Mouse (Mus musculus) liver, adult 2 months (tissue): ENCODE results near the gene Gm20662. TPM values are rescaled to one million over a fixed set of nuclear protein-coding genes. Genes with fewer than 3 reads are reported as not detected.
A peak's percentile ranks its signal among the peaks of the same experiment; 100 is the strongest.

Experiments used
- DNase-seq: peaks from one replicate; pipeline ENCODE4 v3.0.0-alpha.2; 2011; ENCODE audit warnings: low read depth, low spot score; ENCODE audit errors: extremely low read depth
- H3K27ac ChIP-seq: fragments of 200-500 bp; replicated peaks from 2 replicates; pipeline ENCODE4 v1.5.1; 2012; ENCODE audit warnings: low read depth, mild to moderate bottlenecking, control low read depth, inconsistent platforms, low read length; ENCODE audit not compliant: insufficient read depth
- H3K27me3 ChIP-seq: fragments of 200-500 bp; 2 replicates; pipeline ENCODE4 v1.6.1; 2012; ENCODE audit warnings: mild to moderate bottlenecking, moderate library complexity, low read length, inconsistent platforms; ENCODE audit not compliant: control insufficient read depth, insufficient read depth
- H3K36me3 ChIP-seq: fragments of 200-500 bp; 2 replicates; pipeline ENCODE4 v1.6.1; 2012; ENCODE audit warnings: low read length, inconsistent platforms; ENCODE audit not compliant: control insufficient read depth, insufficient read depth
- H3K4me1 ChIP-seq: fragments of 200-500 bp; 2 replicates; pipeline ENCODE4 v1.6.1; 2011; ENCODE audit warnings: low read length; ENCODE audit not compliant: control insufficient read depth, insufficient read depth
- H3K4me3 ChIP-seq: fragments of 200-500 bp; 2 replicates; pipeline ENCODE4 v1.5.1; 2011; ENCODE audit warnings: low read depth, mild to moderate bottlenecking, control low read depth, low read length, moderate library complexity; ENCODE audit not compliant: insufficient read depth
- H3K79me2 ChIP-seq: fragments of 200-500 bp; 2 replicates; pipeline ENCODE4 v1.6.1; 2012; ENCODE audit warnings: inconsistent platforms, mild to moderate bottlenecking, low read length, moderate library complexity; ENCODE audit not compliant: control insufficient read depth, insufficient read depth
- H3K9ac ChIP-seq: fragments of 200-500 bp; 2 replicates; pipeline ENCODE4 v1.6.1; 2012; ENCODE audit warnings: low read depth, mild to moderate bottlenecking, control low read depth, inconsistent platforms, low read length
- CTCF ChIP-seq: fragments of 200-500 bp; IDR thresholded peaks from 2 replicates; pipeline ENCODE4 v1.5.1; 2011; ENCODE audit warnings: low read depth, low read length, control low read depth
- POLR2A ChIP-seq: fragments of 200-500 bp; IDR thresholded peaks from 2 replicates; pipeline ENCODE4 v1.6.1; 2011; ENCODE audit warnings: low read length, control low read depth; ENCODE audit not compliant: insufficient read depth; ENCODE audit errors: extremely low read depth
- WGBS: fragments of 180-500 bp; shearing (Covaris S2); methylation state at CpG from one replicate; pipeline ENCODE4 v1.1.7; 2018; 5-methylcytosine and 5-hydroxymethylcytosine counted together
- polyA plus RNA-seq: library from polyadenylated mRNA; depleted of rRNA; stranded (reverse); fragments of >200 nt; gene quantifications from 2 replicates; pipeline ENCODE4 v1.2.3, GENCODE M21; 2012
- total RNA-seq: library from RNA; depleted of rRNA; stranded (reverse); fragments of >200 nt; gene quantifications from 2 replicates; pipeline ENCODE4 v1.2.3, GENCODE M21; 2014

Gene Gm20662
- total and polyA plus RNA-seq, 2 experiments, result 0.76 TPM; not detected in 1

DNA sequence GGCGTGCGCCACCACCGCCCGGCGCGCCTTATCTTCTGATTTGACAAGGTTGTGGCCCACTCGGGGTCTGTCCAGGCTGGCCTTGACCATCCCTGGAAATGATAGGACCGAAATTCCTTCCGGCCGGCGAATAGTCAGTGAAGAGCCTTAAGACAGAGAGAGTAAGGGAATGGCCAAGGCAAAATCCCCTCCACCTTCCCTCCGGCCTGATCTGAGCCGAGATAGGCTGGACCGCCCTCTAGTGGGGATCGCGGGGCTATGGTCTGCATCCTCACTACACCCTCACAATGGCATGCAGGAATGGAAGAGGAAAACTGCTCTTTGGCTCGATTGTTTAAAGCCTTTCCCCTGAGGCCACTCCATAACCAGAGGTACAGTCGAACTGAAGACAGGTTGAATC, 9.8 kb upstream of the Gm20662 start:
- Histone ChIP-seq H3K9ac (no peak overlapping the region), H3K27me3 (no peaks in the 10 kb centered on the region), H3K4me1 (peaks cover 7% of the 10 kb centered on the region; the same call in 1 of the 2 replicates), H3K36me3 (no peaks in the 10 kb centered on the region), H3K27ac (no peak overlapping the region), H3K79me2 (no peaks in the 10 kb centered on the region), H3K4me3 (0 out of 2 replicates have a peak overlapping the region, but pooled peaks have one; percentile 21)
- peak; percentile 52 for DNase-seq
- WGBS, result 8% methylated on average over 18 of the region's 18 CpGs
- TF ChIP-seq POLR2A (no peak), CTCF (peak; percentile 97)

DNA sequence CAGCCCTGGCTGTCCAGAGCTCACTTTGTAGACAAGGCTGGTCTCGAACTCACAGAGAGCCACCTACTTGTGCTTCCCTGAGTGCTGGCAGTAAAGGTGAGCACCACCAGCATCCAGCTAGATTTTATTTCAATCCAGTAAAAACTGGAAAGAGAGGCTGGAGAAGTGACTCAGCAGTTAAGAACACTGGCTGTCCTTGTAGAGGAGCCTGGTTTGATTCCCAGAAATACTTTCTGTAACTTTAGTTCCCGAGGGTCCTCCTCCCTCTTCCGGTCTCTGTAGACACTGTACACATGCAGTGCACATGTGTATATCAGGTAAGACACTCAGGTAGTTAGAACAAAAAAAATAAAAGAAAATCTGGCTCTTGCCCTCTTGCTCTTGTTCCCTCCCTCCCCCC, 8.2 kb upstream of the Gm20662 start:
- no peak for DNase-seq
- WGBS, result 81% methylated on average over 3 of the region's 3 CpGs
- TF ChIP-seq CTCF (no peak), POLR2A (no peak)
- H3K4me3 ChIP-seq, result no peak overlapping the region
- H3K4me1 ChIP-seq, result peaks cover 2% of the 10 kb centered on the region; the same call in 1 of the 2 replicates
- no peak overlapping the region for H3K9ac ChIP-seq
- no peaks in the 10 kb centered on the region for H3K36me3 ChIP-seq
- H3K27ac ChIP-seq, result no peak overlapping the region
- no peaks in the 10 kb centered on the region for H3K27me3 ChIP-seq
- no peaks in the 10 kb centered on the region for H3K79me2 ChIP-seq

DNA sequence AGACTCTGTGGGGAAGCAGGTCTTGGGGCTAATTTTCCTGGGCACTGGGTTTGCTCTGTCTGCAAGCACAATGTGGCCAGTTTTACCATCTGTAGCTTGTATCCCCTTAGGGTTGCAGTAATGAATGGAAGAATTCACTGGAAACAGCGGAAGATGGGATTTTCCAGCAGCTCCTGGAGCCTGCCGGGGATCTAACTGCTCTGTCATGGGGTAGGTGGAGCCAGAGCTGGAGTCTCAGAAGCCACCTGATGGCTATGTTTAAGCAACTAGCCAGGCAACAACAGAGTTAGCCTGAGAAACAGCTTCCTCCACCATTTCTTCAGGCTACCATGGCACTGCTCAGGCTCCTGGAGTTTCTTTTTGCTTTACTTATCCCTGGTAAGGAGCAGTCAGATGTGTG, 4.0 kb upstream of the Gm20662 start, which contains the start of gene Cdhr4:
Cdhr4 (plus strand) TSS at position 301 of the 400 bp plus-strand sequence.
- Histone ChIP-seq H3K27ac (no peak within 1 kb of the TSS), H3K9ac (no peak within 1 kb of the TSS), H3K36me3 (no peaks in the 10 kb centered on the region), H3K79me2 (no peaks in the 10 kb centered on the region), H3K27me3 (no peaks in the 10 kb centered on the region), H3K4me3 (no peak within 1 kb of the TSS), H3K4me1 (no peaks in the 10 kb centered on the region)
- 98% methylated on average over 2 of the region's 2 CpGs for WGBS
- no peak for DNase-seq
- TF ChIP-seq POLR2A, result no peak
- TF ChIP-seq CTCF, result no peak

DNA sequence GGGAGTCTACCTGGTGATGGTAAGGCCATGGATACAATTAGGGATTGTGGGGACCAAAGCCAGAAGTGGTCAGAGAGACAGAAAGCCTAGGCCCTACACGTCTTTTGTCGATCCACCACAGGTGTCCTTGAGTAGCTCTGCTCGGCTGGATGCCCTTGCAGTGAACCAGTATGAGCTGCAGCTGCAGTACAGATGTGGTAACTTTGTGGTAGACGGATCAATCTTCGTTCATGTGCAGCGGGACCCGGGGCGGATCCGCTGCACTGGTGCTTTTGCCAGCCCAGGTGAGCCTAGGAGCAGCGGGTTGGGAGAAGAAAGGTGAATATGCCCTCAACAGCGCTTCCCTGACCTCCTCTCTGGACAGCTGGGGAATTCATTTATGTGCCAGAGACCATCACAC, 3.1 kb upstream of the Gm20662 start:
- no peak for DNase-seq
- Histone ChIP-seq H3K4me1 (no peaks in the 10 kb centered on the region), H3K9ac (no peak overlapping the region), H3K79me2 (no peaks in the 10 kb centered on the region), H3K27me3 (no peaks in the 10 kb centered on the region), H3K36me3 (no peaks in the 10 kb centered on the region), H3K27ac (no peak overlapping the region), H3K4me3 (no peak overlapping the region)
- TF ChIP-seq POLR2A (no peak), CTCF (no peak)
- WGBS, result 94% methylated on average over 11 of the region's 11 CpGs

DNA sequence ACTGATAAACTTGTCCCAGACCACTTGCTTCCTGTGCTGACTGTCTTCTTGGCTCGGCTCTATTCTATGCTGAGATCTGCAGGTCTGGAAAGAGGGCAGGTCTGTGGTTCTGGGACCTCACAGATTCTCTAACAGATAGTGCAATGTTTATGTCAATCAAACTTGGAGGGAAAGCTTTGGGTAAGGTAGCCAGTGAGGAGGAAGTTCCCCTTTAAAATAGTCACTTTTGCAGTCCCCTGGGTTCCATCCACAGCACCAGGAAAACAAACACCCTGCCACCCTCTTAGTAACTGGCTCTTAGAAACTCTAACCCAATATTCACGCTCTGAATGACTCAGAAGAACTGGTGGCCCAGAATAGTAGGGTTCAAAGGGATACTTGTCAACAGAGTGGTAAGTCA, 1.7 kb upstream of the Gm20662 start:
- WGBS, result 66% methylated on average over 2 of the region's 2 CpGs
- no peak overlapping the region for H3K4me3 ChIP-seq
- no peak overlapping the region for H3K27ac ChIP-seq
- H3K4me1 ChIP-seq, result no peaks in the 10 kb centered on the region
- H3K36me3 ChIP-seq, result no peaks in the 10 kb centered on the region
- no peaks in the 10 kb centered on the region for H3K79me2 ChIP-seq
- TF ChIP-seq CTCF (no peak), POLR2A (no peak)
- no peak overlapping the region for H3K9ac ChIP-seq
- DNase-seq, result no peak
- no peaks in the 10 kb centered on the region for H3K27me3 ChIP-seq

DNA sequence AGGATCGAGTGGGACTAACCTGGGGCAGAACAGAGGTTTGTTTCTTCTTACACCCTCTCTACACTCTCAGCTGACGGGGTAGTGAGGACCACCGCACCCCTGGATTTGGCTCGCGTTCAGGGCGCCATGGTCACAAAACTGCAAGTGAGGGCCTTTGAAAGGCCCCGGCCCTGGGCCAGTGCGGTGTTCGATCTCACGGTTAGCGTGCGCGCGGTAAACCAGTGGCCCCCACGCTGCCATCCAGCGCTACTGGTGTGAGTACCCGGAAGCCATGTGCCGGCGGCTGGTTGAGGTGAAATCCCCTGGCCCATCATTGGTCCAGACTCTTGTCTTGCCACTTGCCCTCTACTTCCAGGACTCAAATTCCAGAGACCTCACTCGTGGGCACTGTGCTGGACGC, 636 bp upstream of the Gm20662 start:
- 96% methylated on average over 21 of the region's 21 CpGs for WGBS
- TF ChIP-seq CTCF, result no peak
- TF ChIP-seq POLR2A, result no peak
- Histone ChIP-seq H3K27me3 (no peaks in the 10 kb centered on the region), H3K79me2 (no peaks in the 10 kb centered on the region), H3K36me3 (no peaks in the 10 kb centered on the region), H3K4me3 (no peak overlapping the region), H3K27ac (no peak overlapping the region), H3K9ac (no peak overlapping the region), H3K4me1 (no peaks in the 10 kb centered on the region)
- no peak for DNase-seq
